Mouse (Mus musculus) ES-CJ7 (cell line): ENCODE data around the gene Gm49369.
"Not testable (repeated sequence)": the region's sequence is repeated elsewhere in the genome, so short reads cannot be mapped to it uniquely, and the experiment has no call there.

Experiments used
- DNase-seq: peaks from one replicate; pipeline ENCODE4 v3.0.0; 2011; ENCODE audit warnings: low read depth, low spot score

The Gm49369 gene

DNA sequence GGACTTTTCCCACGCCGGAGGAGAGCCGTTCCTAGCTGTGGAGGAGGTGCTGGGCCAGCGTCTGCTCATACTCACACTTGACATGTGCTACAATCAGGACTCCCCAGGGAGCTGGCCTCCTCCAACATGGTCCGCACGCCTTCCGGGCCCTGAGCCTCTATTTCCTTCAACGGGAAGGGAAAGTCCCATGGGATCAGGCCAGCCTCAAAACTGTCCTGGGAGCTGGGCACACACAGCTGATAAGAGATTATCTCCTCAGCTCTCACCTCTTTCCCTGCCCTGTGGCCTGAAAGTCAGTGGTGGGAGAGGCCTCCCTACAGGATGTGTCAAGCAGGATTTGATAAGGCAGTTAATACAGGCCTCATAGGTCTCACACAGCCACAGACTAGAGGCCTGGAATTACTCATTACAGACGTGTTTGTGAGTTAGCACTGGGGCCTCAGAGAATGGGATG is 52.2 kb downstream of the Gm49369 start:
- no peak for DNase-seq

DNA sequence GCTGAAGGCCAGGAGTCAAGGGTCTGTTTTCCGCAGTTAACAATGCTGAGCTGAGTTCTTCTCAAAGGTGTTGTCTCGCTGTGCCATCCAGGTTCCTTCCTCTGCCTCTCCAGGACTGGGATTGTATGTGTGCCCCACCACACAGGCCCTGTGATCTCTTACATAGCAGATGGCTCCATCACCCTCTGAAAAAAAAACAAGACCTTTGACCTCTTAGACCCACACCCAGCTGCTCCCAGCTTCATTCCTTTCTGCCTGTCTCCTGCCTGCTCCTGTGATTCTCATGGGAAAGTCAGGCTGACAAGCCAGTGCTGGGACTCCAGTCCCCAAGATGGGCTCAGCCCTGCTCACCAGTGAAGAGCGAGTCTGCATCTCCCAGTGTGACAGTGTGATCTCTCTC is 54.0 kb downstream of the Gm49369 start:
- no peak for DNase-seq

DNA sequence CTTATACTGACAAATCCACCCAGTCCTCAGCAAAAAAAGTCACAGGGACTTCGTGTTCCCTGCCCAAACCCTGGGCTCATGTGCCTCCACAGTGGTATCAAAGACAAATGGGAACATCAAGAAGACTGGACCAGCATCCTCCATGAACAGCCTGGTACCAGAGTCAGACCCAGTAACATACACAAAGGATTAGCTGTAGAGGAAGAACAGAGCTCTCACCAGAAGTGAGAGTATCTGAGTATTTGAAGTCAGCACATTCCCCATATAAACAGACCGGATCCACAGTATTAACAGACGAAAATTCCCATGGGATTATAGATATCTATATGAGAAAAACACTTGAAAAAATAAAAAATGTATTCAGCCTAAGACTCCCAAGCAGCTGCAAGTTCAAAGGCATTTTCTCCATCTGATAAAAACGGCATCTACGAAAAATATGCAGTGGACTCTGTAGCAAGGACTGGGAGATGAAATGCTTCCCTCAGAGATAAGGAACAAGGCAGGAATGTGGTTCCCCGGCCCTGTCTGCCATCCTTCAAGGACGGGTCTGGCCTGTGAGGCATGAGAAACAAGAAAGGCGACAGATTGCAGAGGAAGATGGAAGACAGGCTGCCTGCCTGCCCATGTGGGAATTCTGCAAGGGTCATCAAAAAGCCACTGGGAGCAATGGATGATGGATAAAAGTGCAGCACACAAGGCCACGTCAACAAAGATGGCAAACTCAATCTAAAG is 55.6 kb downstream of the Gm49369 start:
- no peak for DNase-seq

DNA sequence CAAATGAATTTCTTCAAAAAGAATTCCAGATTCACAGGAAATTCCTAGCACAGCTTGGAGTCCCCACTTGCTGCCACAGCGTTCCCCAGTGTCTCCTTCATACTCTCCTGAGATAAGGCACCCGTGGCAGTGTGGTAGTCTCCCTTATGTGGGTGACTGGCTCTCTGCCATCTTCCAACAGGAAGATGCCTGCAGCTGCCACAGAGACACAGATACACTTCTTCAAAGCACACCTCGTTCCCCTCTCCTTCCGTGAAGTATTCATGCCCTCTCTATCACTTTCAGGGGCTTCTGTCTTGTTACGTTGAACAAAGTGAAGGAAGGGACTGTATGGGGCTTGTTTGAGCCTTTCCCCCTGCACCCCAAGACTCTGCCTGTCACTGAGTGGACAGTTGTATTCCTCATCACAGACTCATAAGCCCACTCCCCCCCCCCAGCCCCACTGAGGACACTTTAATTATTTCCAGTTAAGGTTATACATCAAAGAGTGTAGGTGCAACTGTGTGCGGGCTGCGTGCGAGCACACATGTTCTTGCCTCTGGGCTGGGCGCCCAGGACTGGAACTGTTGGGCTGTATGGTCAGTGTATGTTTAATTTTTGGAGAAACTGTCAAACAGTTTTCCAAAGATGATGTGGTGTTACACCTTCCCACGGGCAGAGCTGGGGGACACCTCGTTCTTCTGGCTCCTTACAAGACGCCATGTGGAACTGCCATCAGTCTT is 58.9 kb downstream of the Gm49369 start:
- no peak for DNase-seq

DNA sequence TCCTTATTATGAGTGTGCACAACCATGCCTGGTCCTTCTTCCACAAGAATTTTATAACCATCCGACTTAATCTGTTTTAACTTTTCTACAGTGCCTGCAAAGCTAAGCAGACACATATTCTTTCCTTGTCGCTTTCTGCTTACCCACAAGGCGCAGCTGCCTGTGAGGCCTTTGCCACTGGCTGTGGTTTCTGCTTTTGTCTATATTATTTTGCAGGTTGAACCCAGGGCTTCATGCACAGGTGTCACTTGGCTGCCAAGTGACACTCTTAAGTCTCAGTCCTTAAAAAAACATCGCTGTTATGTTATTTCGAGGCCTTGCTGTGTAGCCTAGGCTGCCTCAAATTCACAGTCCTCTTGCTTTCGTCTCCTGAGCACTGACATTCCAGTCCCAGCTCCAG is 59.8 kb downstream of the Gm49369 start:
- DNase-seq: no peak

DNA sequence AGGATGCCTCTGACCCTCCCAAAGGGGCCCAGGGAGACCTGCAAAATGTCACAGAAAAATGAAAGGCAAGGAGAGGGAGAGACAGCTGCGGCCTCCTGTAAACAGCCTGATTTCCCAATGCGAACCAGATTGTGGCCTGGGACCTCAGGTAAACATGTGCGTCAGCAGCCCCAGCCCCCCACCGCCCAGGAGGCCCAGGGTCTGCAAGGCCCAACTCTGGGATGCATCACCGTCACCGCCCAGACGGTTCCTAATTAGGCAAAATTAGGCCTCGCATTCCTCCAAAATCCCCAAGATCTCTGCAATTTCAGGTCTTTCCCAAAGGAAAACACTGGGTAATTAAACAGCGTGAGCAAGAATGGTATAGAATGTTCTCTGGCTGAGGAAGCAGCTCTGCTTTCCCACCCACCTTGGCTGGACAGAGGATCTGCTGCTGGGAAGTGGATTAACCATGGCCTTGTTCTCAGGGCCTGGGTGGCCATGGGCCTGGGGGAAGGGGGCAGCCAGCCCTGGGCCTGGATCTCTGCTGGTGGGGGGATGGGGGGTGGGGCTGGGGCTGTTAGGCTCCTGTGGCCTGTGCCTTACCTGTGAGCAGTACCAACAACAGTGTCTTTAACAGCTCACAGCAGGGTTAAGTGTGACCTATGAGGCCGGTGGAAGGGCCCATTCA is 60.7 kb downstream of the Gm49369 start:
- not testable (repeated sequence) for DNase-seq
